ENCODE assay signal across 9 mouse cellular contexts in genomic region chr4:48924576-48925459, GRCm38 (mm10).
A peak's percentile ranks its signal among the peaks of the same experiment; 100 is the strongest.
DNase-seq lines count a peak whose midpoint lies in the region; ATAC-seq lines count a peak whose summit lies in the region.
"Had no signal": no experiment of that assay in that cellular context is flagged by ENCODE, and none has a peak within 500 bp of the region (broad histone marks: within the 10 kb centered on the region; RNA-seq: fewer than 3 reads in every experiment).

No protein-coding gene starts in this region.

- no peaks in the 10 kb centered on the region for H3K36me3 ChIP-seq in neural tube, embryonic 12.5 days
- H3K36me3 ChIP-seq in liver, embryonic 11.5 days (ENCODE audit: control insufficient read depth, insufficient read depth, low read length): no peaks in the 10 kb centered on the region

- no peak overlapping the region for H3K4me3 ChIP-seq in neural tube, embryonic 12.5 days
- no peak overlapping the region for H3K4me3 ChIP-seq in liver, embryonic 11.5 days (ENCODE audit: low read depth, low read length)

- ATAC-seq in neural tube, embryonic 12.5 days (ENCODE audit: low FRiP score, low read depth): peak; percentile 90
- no peak for ATAC-seq in CD4-positive, CD25-positive, alpha-beta regulatory T cell, adult 4 months
- no peak for ATAC-seq in liver, embryonic 11.5 days (replicated peaks; ENCODE audit: low FRiP score)

- WGBS in neural tube, embryonic 12.5 days: 60% methylated on average over 4 of the region's 4 CpGs
- 76% methylated on average over 4 of the region's 4 CpGs for WGBS in liver, embryonic 11.5 days

- H3K4me2 ChIP-seq in neural tube, embryonic 12.5 days (replicated peaks): no peak overlapping the region
- H3K4me2 ChIP-seq in liver, embryonic 11.5 days: no peak overlapping the region

- peak; percentile 70 for DNase-seq in embryo, embryonic 10.5 days (ENCODE audit: low spot score)
- DNase-seq in frontal cortex, adult 2 months (ENCODE audit: extremely low spot score in 1 of 2, low spot score in 1 of 2): peak; percentile 77 to 84
- peak; percentile 55 to 56 for DNase-seq in left cerebral cortex, adult 18-20 months (ENCODE audit: low spot score in 2 of 2)
- no peak for DNase-seq in adrenal gland, postnatal 4 days (ENCODE audit: low spot score in 2 of 2)
- no peak for DNase-seq in liver, embryonic 11.5 days (ENCODE audit: low spot score)
- DNase-seq in B cell, adult 2 months: no peak
- DNase-seq: adrenal gland, adult 8-10 months had no signal

- H3K9me3 ChIP-seq in neural tube, embryonic 12.5 days: no peaks in the 10 kb centered on the region
- no peaks in the 10 kb centered on the region for H3K9me3 ChIP-seq in liver, embryonic 11.5 days (ENCODE audit: control insufficient read depth, low read length)

- no peak overlapping the region for H3K9ac ChIP-seq in neural tube, embryonic 12.5 days
- no peak overlapping the region for H3K9ac ChIP-seq in liver, embryonic 11.5 days (ENCODE audit: low read depth, low read length)

- no peaks in the 10 kb centered on the region for H3K27me3 ChIP-seq in neural tube, embryonic 12.5 days (replicated peaks)
- no peaks in the 10 kb centered on the region for H3K27me3 ChIP-seq in liver, embryonic 11.5 days (replicated peaks; ENCODE audit: control insufficient read depth, insufficient read depth, low read length)

- no peak overlapping the region for H3K27ac ChIP-seq in neural tube, embryonic 12.5 days
- no peak overlapping the region for H3K27ac ChIP-seq in liver, embryonic 11.5 days (ENCODE audit: low read depth, low read length)

- 0 out of 2 replicates have a peak, but pooled peaks cover 4% of the 10 kb centered on the region for H3K4me1 ChIP-seq in neural tube, embryonic 12.5 days
- no peaks in the 10 kb centered on the region for H3K4me1 ChIP-seq in liver, embryonic 11.5 days (replicated peaks; ENCODE audit: control insufficient read depth, insufficient read depth, low read length)

Comparison
In these comparisons a context has a peak if more than half of its experiments do, and no peak if none do; other contexts are left out.
1. DNase-seq: peak in embryo, embryonic 10.5 days (single experiment), frontal cortex, adult 2 months (2 of 2) and left cerebral cortex, adult 18-20 months (2 of 2); none in adrenal gland, postnatal 4 days (0 of 2), liver, embryonic 11.5 days (single experiment) and B cell, adult 2 months (0 of 2).